Mouse (Mus musculus): ENCODE measurements at regions not wholly inside any gene's neighbourhood (a gene's known extent, or its start where the extent isn't known, plus 50 kb on each side); places are given as distances from the start of the nearest gene placed in this dataset.

GRCm38 (mm10) chr10:99471832-99472497, 208.9 kb downstream of the Dusp6 start:
- no peak overlapping the region for H3K4me2 ChIP-seq
- WGBS = 68% methylated on average over 8 of the region's 8 CpGs
- H3K27me3 ChIP-seq = no peaks in the 10 kb centered on the region
- H3K27ac ChIP-seq = no peak overlapping the region
- H3K9me3 ChIP-seq = no peaks in the 10 kb centered on the region
- H3K4me3 ChIP-seq = no peak overlapping the region
- H3K4me1 ChIP-seq = no peaks in the 10 kb centered on the region; the same call in 1 of the 2 replicates
- H3K9ac ChIP-seq = no peak overlapping the region
- ATAC-seq (ENCODE audit: borderline replicate concordance, extremely low read depth, low FRiP score, low TSS enrichment) = no peak
- H3K36me3 ChIP-seq = no peaks in the 10 kb centered on the region

GRCm38 (mm10) chr10:99472806-99473205, 209.8 kb downstream of the Dusp6 start:
- Histone ChIP-seq H3K4me2 (no peak overlapping the region), H3K27ac (no peak overlapping the region), H3K4me1 (no peaks in the 10 kb centered on the region; the same call in 1 of the 2 replicates), H3K36me3 (no peaks in the 10 kb centered on the region), H3K4me3 (no peak overlapping the region), H3K27me3 (no peaks in the 10 kb centered on the region), H3K9ac (no peak overlapping the region), H3K9me3 (no peaks in the 10 kb centered on the region)
- 58% methylated on average over 4 of the region's 4 CpGs for WGBS
- ATAC-seq (ENCODE audit: borderline replicate concordance, extremely low read depth, low FRiP score, low TSS enrichment) = no peak

DNA sequence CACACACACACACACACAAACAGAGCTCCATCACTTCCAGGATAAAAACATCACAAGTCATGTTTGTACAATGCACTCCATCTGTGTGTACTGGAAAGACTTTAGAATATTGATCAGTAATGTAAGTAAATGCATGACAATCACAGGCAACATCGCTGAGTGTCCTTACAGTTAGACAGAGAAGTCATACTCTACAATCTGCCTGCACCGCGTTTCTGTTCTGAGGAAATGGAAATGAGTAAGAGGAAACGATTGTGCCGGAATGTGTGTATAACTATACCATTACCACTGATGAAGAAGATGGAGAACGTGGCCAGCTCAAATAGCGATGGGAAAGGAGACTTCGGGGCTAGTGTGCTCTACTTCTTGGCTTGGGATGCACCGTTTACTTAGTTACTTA, 210.7 kb downstream of the Dusp6 start:
- no peak for ATAC-seq (ENCODE audit: borderline replicate concordance, extremely low read depth, low FRiP score, low TSS enrichment)
- H3K4me1 ChIP-seq = no peaks in the 10 kb centered on the region; the same call in 1 of the 2 replicates
- 82% methylated on average over 9 of the region's 9 CpGs for WGBS

DNA sequence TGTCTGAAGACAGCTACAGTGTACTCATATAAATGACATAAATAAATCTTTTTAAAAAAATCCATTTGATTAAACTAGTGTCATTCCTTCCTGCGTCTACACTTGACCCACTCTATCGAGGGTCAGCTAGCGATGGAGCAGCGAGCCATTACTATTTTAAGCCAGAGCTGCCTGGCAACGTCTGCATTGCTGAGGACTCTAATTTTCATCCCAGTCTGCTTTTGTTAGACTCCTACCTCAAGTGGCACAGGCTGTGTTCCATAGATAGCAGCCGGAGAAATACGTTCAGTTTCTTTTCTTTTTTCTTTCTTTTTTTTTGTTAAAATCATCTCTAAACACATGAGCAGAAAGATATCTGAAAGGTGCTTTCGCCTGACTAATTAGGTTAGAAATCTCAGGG, 211.5 kb downstream of the Dusp6 start:
- ATAC-seq (ENCODE audit: borderline replicate concordance, extremely low read depth, low FRiP score, low TSS enrichment) = no peak
- 72% methylated on average over 8 of the region's 8 CpGs for WGBS
- no peak overlapping the region for H3K9ac ChIP-seq
- H3K9me3 ChIP-seq = no peaks in the 10 kb centered on the region
- H3K4me1 ChIP-seq = no peaks in the 10 kb centered on the region
- H3K36me3 ChIP-seq = no peaks in the 10 kb centered on the region
- no peaks in the 10 kb centered on the region for H3K27me3 ChIP-seq
- no peak overlapping the region for H3K4me2 ChIP-seq
- no peak overlapping the region for H3K4me3 ChIP-seq
- no peak overlapping the region for H3K27ac ChIP-seq

More for the DNA sequence above, 210.7 kb downstream of the Dusp6 start:
- no peaks in the 10 kb centered on the region for H3K27me3 ChIP-seq
- H3K4me2 ChIP-seq = no peak overlapping the region
- H3K9me3 ChIP-seq = no peaks in the 10 kb centered on the region
- no peak overlapping the region for H3K27ac ChIP-seq
- H3K36me3 ChIP-seq = no peaks in the 10 kb centered on the region
- H3K4me3 ChIP-seq = no peak overlapping the region
- H3K9ac ChIP-seq = no peak overlapping the region

- ATAC-seq (ENCODE audit: borderline replicate concordance, extremely low read depth, low FRiP score, low TSS enrichment) = no peak
- no peaks in the 10 kb centered on the region for H3K27me3 ChIP-seq
- H3K4me3 ChIP-seq = no peak overlapping the region
- H3K9me3 ChIP-seq = no peaks in the 10 kb centered on the region
- H3K9ac ChIP-seq = no peak overlapping the region
- WGBS = 53% methylated on average over 7 of the region's 7 CpGs
- H3K36me3 ChIP-seq = no peaks in the 10 kb centered on the region
- H3K4me1 ChIP-seq = no peaks in the 10 kb centered on the region
- H3K27ac ChIP-seq = no peak overlapping the region
- H3K4me2 ChIP-seq = no peak overlapping the region
Measured at GRCm38 (mm10) chr10:99476214-99476613, 213.2 kb downstream of the Dusp6 start.

DNA sequence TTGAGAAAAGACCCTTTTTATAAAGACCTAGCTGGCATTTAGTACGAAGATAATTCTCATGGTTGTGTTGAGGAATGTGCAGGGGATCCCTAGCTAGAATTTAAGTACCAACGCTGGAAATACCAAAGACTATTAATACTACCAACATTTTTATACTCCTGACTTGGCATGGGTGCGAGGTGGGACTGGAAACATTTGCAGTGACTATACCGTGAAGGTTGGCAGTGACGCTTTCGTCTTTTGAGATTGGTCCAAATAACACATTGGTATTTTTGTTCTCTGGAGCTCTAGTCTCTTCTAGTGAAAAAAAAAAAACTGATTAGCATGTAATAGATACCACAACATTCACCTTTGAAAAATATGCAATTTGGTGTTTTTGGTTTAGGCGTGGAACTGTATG, 213.7 kb downstream of the Dusp6 start:
- Histone ChIP-seq H3K27me3 (no peaks in the 10 kb centered on the region), H3K4me3 (no peak overlapping the region), H3K9me3 (no peaks in the 10 kb centered on the region), H3K9ac (no peak overlapping the region), H3K4me1 (no peaks in the 10 kb centered on the region), H3K27ac (no peak overlapping the region), H3K36me3 (no peaks in the 10 kb centered on the region), H3K4me2 (no peak overlapping the region)
- WGBS = 81% methylated on average over 7 of the region's 7 CpGs
- ATAC-seq (ENCODE audit: borderline replicate concordance, extremely low read depth, low FRiP score, low TSS enrichment) = no peak

DNA sequence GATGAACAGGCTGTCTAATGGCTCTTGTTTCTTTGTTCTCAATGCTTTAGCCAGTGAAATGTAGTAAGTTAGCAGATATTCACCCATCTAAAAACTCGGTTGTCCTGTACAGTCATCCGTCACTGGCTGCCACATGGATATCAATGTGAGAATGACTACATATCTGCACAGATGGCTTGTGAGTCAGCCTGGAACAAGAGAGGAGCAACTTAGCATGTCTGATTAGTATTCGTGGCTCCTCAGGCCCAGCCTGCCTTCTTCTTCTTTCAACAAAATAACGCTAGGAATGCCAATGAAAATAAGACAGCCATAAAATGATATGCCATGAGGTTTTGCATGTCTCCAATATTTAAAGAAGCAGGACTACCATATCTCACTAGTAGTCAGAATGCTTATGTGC, 217.5 kb downstream of the Dusp6 start:
- no peaks in the 10 kb centered on the region for H3K9me3 ChIP-seq
- no peaks in the 10 kb centered on the region for H3K4me1 ChIP-seq
- no peaks in the 10 kb centered on the region for H3K27me3 ChIP-seq
- no peak overlapping the region for H3K4me3 ChIP-seq
- no peak overlapping the region for H3K4me2 ChIP-seq
- H3K36me3 ChIP-seq = no peaks in the 10 kb centered on the region
- no peak overlapping the region for H3K27ac ChIP-seq
- ATAC-seq (ENCODE audit: borderline replicate concordance, extremely low read depth, low FRiP score, low TSS enrichment) = no peak
- WGBS = 81% methylated on average over 4 of the region's 4 CpGs
- H3K9ac ChIP-seq = no peak overlapping the region

- H3K4me3 ChIP-seq = no peak overlapping the region
- 90% methylated on average over 3 of the region's 3 CpGs for whole genome bisulfite sequencing
- no peak overlapping the region for H3K4me2 ChIP-seq
- H3K27ac ChIP-seq = no peak overlapping the region
- no peaks in the 10 kb centered on the region for H3K27me3 ChIP-seq
- H3K36me3 ChIP-seq = no peaks in the 10 kb centered on the region
- no peaks in the 10 kb centered on the region for H3K4me1 ChIP-seq
- no peak overlapping the region for H3K9ac ChIP-seq
- no peaks in the 10 kb centered on the region for H3K9me3 ChIP-seq
- no peak for ATAC-seq (ENCODE audit: borderline replicate concordance, extremely low read depth, low FRiP score, low TSS enrichment)
Measured at GRCm38 (mm10) chr10:99482009-99482408, 219.0 kb downstream of the Dusp6 start.

GRCm38 (mm10) chr10:99488195-99489080, 225.4 kb downstream of the Dusp6 start:
- H3K9me3 ChIP-seq = no peaks in the 10 kb centered on the region
- H3K9ac ChIP-seq = no peak overlapping the region
- no peaks in the 10 kb centered on the region for H3K27me3 ChIP-seq
- WGBS = 88% methylated on average over 16 of the region's 16 CpGs
- no peak overlapping the region for H3K4me2 ChIP-seq
- H3K36me3 ChIP-seq = no peaks in the 10 kb centered on the region
- H3K27ac ChIP-seq = no peak overlapping the region
- no peak overlapping the region for H3K4me3 ChIP-seq
- H3K4me1 ChIP-seq = no peaks in the 10 kb centered on the region
- ATAC-seq (ENCODE audit: borderline replicate concordance, extremely low read depth, low FRiP score, low TSS enrichment) = no peak

DNA sequence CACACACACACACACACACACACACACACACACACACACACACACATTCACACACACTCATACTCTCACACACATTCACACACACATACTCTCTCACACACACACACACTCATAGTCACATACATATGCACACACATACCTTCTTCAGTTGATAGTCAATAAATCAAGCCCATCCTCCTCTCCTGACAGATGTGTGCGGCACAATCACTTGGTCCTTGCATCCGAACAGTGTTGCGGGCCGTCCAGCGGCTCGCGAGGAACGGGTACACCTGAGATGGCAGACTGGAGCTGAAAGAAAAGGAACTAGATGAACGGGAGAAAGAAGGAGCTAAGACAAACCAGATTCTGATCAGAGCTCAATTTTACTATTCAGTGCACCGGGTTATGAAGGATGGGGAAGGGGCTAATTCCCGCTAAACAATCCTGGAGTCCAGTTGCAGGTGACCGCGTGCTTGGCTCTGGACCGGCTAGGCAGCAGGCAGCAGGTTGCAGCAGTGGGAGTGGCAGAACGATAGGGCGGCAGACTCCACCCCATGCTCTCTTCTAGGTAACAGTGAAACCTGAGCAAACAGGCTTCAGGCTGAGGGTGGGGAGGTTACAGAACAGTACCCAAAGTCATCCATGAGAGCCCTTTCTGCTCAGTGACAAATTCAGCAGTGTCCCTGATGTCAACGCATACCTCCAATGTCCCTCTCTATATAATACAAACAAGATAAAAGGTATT, 247.8 kb downstream of the Csl start:
- ATAC-seq (ENCODE audit: borderline replicate concordance, extremely low read depth, low FRiP score, low TSS enrichment) = no peak
- Histone ChIP-seq H3K4me2 (peak overlapping the region; percentile 41), H3K36me3 (no peaks in the 10 kb centered on the region), H3K9me3 (no peaks in the 10 kb centered on the region), H3K27ac (no peak overlapping the region), H3K27me3 (no peaks in the 10 kb centered on the region), H3K9ac (no peak overlapping the region), H3K4me1 (no peaks in the 10 kb centered on the region), H3K4me3 (no peak overlapping the region)
- WGBS = 61% methylated on average over 17 of the region's 17 CpGs

DNA sequence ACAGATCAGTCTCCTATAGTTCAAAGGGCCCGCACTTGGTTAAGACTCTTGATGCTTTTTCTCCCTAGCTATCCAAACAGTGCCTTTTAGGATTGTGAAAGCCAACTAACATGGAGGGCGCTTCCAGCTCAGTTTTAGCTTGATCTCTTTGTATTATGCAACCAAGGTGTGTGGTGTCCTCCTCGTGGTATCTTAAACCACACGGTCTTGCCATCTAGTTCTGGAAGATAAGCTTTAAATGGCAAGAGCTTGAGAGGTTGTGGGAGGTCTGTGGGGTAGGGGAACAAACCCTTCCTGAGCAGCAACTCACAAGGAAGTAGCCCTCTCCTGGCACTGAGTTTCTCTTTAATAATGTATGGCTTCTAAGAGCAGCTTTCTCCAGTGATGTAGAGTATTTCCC, 241.5 kb downstream of the Csl start:
- no peaks in the 10 kb centered on the region for H3K36me3 ChIP-seq
- no peak overlapping the region for H3K4me3 ChIP-seq
- H3K4me1 ChIP-seq = no peaks in the 10 kb centered on the region
- H3K4me2 ChIP-seq = no peak overlapping the region
- 71% methylated on average over 4 of the region's 4 CpGs for WGBS
- ATAC-seq (ENCODE audit: borderline replicate concordance, extremely low read depth, low FRiP score, low TSS enrichment) = no peak
- H3K27ac ChIP-seq = no peak overlapping the region
- no peaks in the 10 kb centered on the region for H3K9me3 ChIP-seq
- H3K27me3 ChIP-seq = no peaks in the 10 kb centered on the region
- H3K9ac ChIP-seq = no peak overlapping the region

- WGBS = 37% methylated on average over 4 of the region's 4 CpGs
- no peak overlapping the region for H3K9ac ChIP-seq
- H3K27me3 ChIP-seq = no peaks in the 10 kb centered on the region
- H3K4me2 ChIP-seq = no peak overlapping the region
- no peaks in the 10 kb centered on the region for H3K36me3 ChIP-seq
- no peak overlapping the region for H3K27ac ChIP-seq
- no peak overlapping the region for H3K4me3 ChIP-seq
- no peak for ATAC-seq (ENCODE audit: borderline replicate concordance, extremely low read depth, low FRiP score, low TSS enrichment)
- peaks cover 8% of the 10 kb centered on the region for H3K4me1 ChIP-seq
- no peaks in the 10 kb centered on the region for H3K9me3 ChIP-seq
Measured at GRCm38 (mm10) chr10:99519479-99519878, 240.0 kb downstream of the Csl start.

All from lung, embryonic 15.5 days (tissue).